Comparison of ENCODE assay signal across 9 mouse cellular contexts in the genomic region with DNA sequence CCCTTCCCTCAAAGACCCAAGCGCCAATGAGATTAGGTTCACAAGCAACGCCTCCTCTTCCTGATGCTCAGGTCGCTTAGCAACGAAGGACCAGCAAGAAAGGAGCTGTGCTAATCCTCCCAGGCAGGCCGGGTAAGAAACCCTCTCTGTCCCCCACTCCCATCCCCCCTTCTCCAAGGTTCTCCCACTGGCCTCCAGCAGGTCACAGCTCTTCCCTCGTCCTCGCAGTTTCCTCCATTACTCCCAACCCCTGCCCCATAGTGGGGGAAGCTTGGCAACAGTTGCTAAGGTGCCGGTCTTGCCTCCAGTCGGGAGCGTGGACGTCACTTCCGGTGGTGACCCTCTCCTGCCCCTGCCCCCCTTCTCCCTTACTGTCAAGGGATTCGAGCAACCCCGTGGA. TPM values are rescaled to one million over a fixed set of nuclear protein-coding genes. Genes with fewer than 3 reads are reported as not detected.
A peak's percentile ranks its signal among the peaks of the same experiment; 100 is the strongest.
DNase-seq lines count a peak whose midpoint lies in the region; ATAC-seq and TF ChIP-seq lines count a peak whose summit lies in the region.
"Had no signal": no experiment of that assay in that cellular context is flagged by ENCODE, and none has a peak within 500 bp of the region (broad histone marks: within the 10 kb centered on the region; RNA-seq: fewer than 3 reads in every experiment).

No protein-coding gene starts in this region.

- DNase-seq in cerebellum, postnatal 36 days: peak; percentile 77 to 78
- peak; percentile 80 for DNase-seq in gastrocnemius, adult 2 months
- peak; percentile 74 to 91 for DNase-seq in layer of hippocampus, postnatal 25 days (ENCODE audit: extremely low spot score in 1 of 2, low spot score in 1 of 2)
- peak; percentile 81 for DNase-seq in retina, adult 2 months (ENCODE audit: low read depth, low spot score)
- DNase-seq in spleen, postnatal 14 days (ENCODE audit: low spot score in 2 of 2): no peak

- H3K4me3 ChIP-seq in gastrocnemius, adult 2 months: peak overlapping the region; percentile 74
- H3K4me3 ChIP-seq in hindbrain, embryonic 15.5 days: peak overlapping the region; percentile 42
- H3K4me3 ChIP-seq in lung, embryonic 16.5 days (ENCODE audit: low read length): peak overlapping the region; percentile 28

- H3K9me3 ChIP-seq in hindbrain, embryonic 15.5 days: no peaks in the 10 kb centered on the region
- H3K9me3 ChIP-seq in lung, embryonic 16.5 days (ENCODE audit: control insufficient read depth, low read length): no peaks in the 10 kb centered on the region

- WGBS in hindbrain, embryonic 15.5 days: 0% methylated on average over 14 of the region's 14 CpGs
- 1% methylated on average over 14 of the region's 14 CpGs for WGBS in lung, embryonic 16.5 days

- peak overlapping the region; percentile 57 for H3K9ac ChIP-seq in hindbrain, embryonic 15.5 days
- H3K9ac ChIP-seq in lung, embryonic 16.5 days (ENCODE audit: low read length): peak overlapping the region; percentile 24; the same call in 1 of the 2 replicates

- H3K36me3 ChIP-seq in hindbrain, embryonic 15.5 days: peaks cover 23% of the 10 kb centered on the region; the same call in 1 of the 2 replicates
- peaks cover 19% of the 10 kb centered on the region for H3K36me3 ChIP-seq in lung, embryonic 16.5 days (ENCODE audit: control insufficient read depth, insufficient read depth, low read length)

- H3K4me1 ChIP-seq in hindbrain, embryonic 15.5 days (replicated peaks): peaks cover 53% of the 10 kb centered on the region
- peaks cover 37% of the 10 kb centered on the region for H3K4me1 ChIP-seq in lung, embryonic 16.5 days (replicated peaks; ENCODE audit: control insufficient read depth, insufficient read depth, low read length)

- intact Hi-C loops in gastrocnemius, adult 2 months (cut with DNase I): no loop called here

- H3K27me3 ChIP-seq in hindbrain, embryonic 15.5 days: no peaks in the 10 kb centered on the region
- no peaks in the 10 kb centered on the region for H3K27me3 ChIP-seq in lung, embryonic 16.5 days (ENCODE audit: control insufficient read depth, insufficient read depth, low read depth, low read length)

- H3K4me2 ChIP-seq in hindbrain, embryonic 15.5 days: peak overlapping the region; percentile 96
- H3K4me2 ChIP-seq in lung, embryonic 16.5 days (ENCODE audit: low read depth, low read length): peak overlapping the region; percentile 54

- no peak for TF ChIP-seq CTCF in gastrocnemius, adult 2 months (IDR thresholded peaks at IDR 0.05)

- ATAC-seq in activated CD4-positive, CD25-positive, alpha-beta regulatory T cell, adult 4 months: peak; percentile 74
- ATAC-seq in hindbrain, embryonic 15.5 days (ENCODE audit: low FRiP score, low read depth): peak; percentile 84
- ATAC-seq in lung, embryonic 16.5 days (ENCODE audit: low read depth): no peak

- H3K27ac ChIP-seq in gastrocnemius, adult 2 months: peak overlapping the region; percentile 84
- peak overlapping the region; percentile 99 for H3K27ac ChIP-seq in hindbrain, embryonic 15.5 days (replicated peaks)
- no peak overlapping the region for H3K27ac ChIP-seq in lung, embryonic 16.5 days (ENCODE audit: low read length)

RNA-seq across cellular contexts. Expression of a gene that starts 0.7 kb away (rescaled TPM):
- not detected for polyA plus RNA-seq in activated CD4-positive, CD25-positive, alpha-beta regulatory T cell, adult 4 months (2017; shearing (Covaris generic))
- total RNA-seq in gastrocnemius, adult 2 months (2021): 1 to 10 TPM; 2.7 to 5.9 TPM
- polyA plus RNA-seq in hindbrain, embryonic 15.5 days (2015; fragmentation: Nextera tagmentation; extraction: Ambion mirVana): 35.3 and 35.8 TPM in 2 replicates
- total RNA-seq in layer of hippocampus, postnatal 25 days (2021): 100 to 1,000 TPM; 109 to 112 TPM
- 2.5 and 2.7 TPM in 2 replicates for polyA plus RNA-seq in lung, embryonic 16.5 days (2015; fragmentation: Nextera tagmentation; extraction: Ambion mirVana)

RNA-seq across cellular contexts. Expression of a gene that starts 3.1 kb away (rescaled TPM):
- under 1 TPM in 1 of 2 experiments, not detected in 1; 0.10 TPM for polyA plus RNA-seq in activated CD4-positive, CD25-positive, alpha-beta regulatory T cell, adult 4 months (2017; shearing (Covaris generic))
- total RNA-seq in gastrocnemius, adult 2 months (2021): 1 to 10 TPM; 4.3 to 8.7 TPM
- 1.2 and 1.3 TPM in 2 replicates for polyA plus RNA-seq in hindbrain, embryonic 15.5 days (2015; fragmentation: Nextera tagmentation; extraction: Ambion mirVana)
- 1 to 10 TPM; 1.4 to 2.3 TPM for total RNA-seq in layer of hippocampus, postnatal 25 days (2021)
- 2.1 and 2.4 TPM in 2 replicates for polyA plus RNA-seq in lung, embryonic 16.5 days (2015; fragmentation: Nextera tagmentation; extraction: Ambion mirVana)

RNA-seq across cellular contexts. Expression of a gene that starts 7.5 kb away (rescaled TPM):
- polyA plus RNA-seq in activated CD4-positive, CD25-positive, alpha-beta regulatory T cell, adult 4 months (2017; shearing (Covaris generic)): 1 to 10 TPM; 1.9 TPM
- total RNA-seq in gastrocnemius, adult 2 months (2021): 10 to 100 TPM in 1 of 2 experiments, 1 to 10 TPM in 1; 8.5 to 10.7 TPM
- polyA plus RNA-seq in hindbrain, embryonic 15.5 days (2015; fragmentation: Nextera tagmentation; extraction: Ambion mirVana): 3.5 and 4.2 TPM in 2 replicates
- 10 to 100 TPM; 13.4 to 14.3 TPM for total RNA-seq in layer of hippocampus, postnatal 25 days (2021)
- 3.4 and 3.7 TPM in 2 replicates for polyA plus RNA-seq in lung, embryonic 16.5 days (2015; fragmentation: Nextera tagmentation; extraction: Ambion mirVana)

RNA-seq across cellular contexts. Expression of a gene that starts 16.2 kb away (rescaled TPM):
- polyA plus RNA-seq in activated CD4-positive, CD25-positive, alpha-beta regulatory T cell, adult 4 months (2017; shearing (Covaris generic)): not detected
- under 1 TPM; 0.17 to 0.38 TPM for total RNA-seq in gastrocnemius, adult 2 months (2021)
- 0.45 and 0.47 TPM in 2 replicates for polyA plus RNA-seq in hindbrain, embryonic 15.5 days (2015; fragmentation: Nextera tagmentation; extraction: Ambion mirVana)
- total RNA-seq in layer of hippocampus, postnatal 25 days (2021): under 1 TPM; 0.27 to 0.38 TPM
- polyA plus RNA-seq in lung, embryonic 16.5 days (2015; fragmentation: Nextera tagmentation; extraction: Ambion mirVana): 0.21 TPM in 1 of 2 replicates, not detected in the other
- polyA plus RNA-seq: gonadal fat pad, adult 2 months had no signal

RNA-seq across cellular contexts. Expression of a gene that starts 41.7 kb away (rescaled TPM):
- not detected for polyA plus RNA-seq in activated CD4-positive, CD25-positive, alpha-beta regulatory T cell, adult 4 months (2017; shearing (Covaris generic))
- 10 to 100 TPM; 36.7 to 77.0 TPM for total RNA-seq in gastrocnemius, adult 2 months (2021)
- polyA plus RNA-seq in hindbrain, embryonic 15.5 days (2015; fragmentation: Nextera tagmentation; extraction: Ambion mirVana): 0.12 and 0.18 TPM in 2 replicates
- under 1 TPM in 1 of 2 experiments, not detected in 1; 0.59 TPM for total RNA-seq in layer of hippocampus, postnatal 25 days (2021)
- polyA plus RNA-seq in lung, embryonic 16.5 days (2015; fragmentation: Nextera tagmentation; extraction: Ambion mirVana): 0.85 and 1.0 TPM in 2 replicates

Comparison
In these comparisons a context has a peak if more than half of its experiments do, and no peak if none do; other contexts are left out.
1. DNase-seq: peak in cerebellum, postnatal 36 days (2 of 2), gastrocnemius, adult 2 months (single experiment), layer of hippocampus, postnatal 25 days (2 of 2) and retina, adult 2 months (single experiment); none in spleen, postnatal 14 days (0 of 2).
2. Peak in every context shown above with its lines, with median percentiles within 50 percentile points of each other: H3K4me3 ChIP-seq.